Mouse (Mus musculus): ENCODE results near the gene Iqschfp. TPM values are rescaled to one million over a fixed set of nuclear protein-coding genes. Genes with fewer than 3 reads are reported as not detected.

Iqschfp gene
- polyA plus RNA-seq, 1 experiment from 2014 or later: 0.12 TPM

- Histone ChIP-seq H3K4me1 (no peaks in the 10 kb centered on the region), H3K4me3 (no peak overlapping the region), H3K27ac (replicated peaks) (no peak overlapping the region), H3K36me3 (no peaks in the 10 kb centered on the region), H3K27me3 (ENCODE audit: low read depth, poor library complexity, severe bottlenecking) (no peaks in the 10 kb centered on the region), H3K9me3 (replicated peaks) (no peaks in the 10 kb centered on the region)
- 63% methylated on average over 4 of the region's 4 CpGs for WGBS
- no peak for DNase-seq (ENCODE audit: low spot score)
Observed at GRCm38 (mm10) chr3:68526416-68526815, 634.4 kb downstream of the Iqschfp start.

GRCm38 (mm10) chr3:68527182-68527581 is 635.1 kb downstream of the Iqschfp start:
- no peaks in the 10 kb centered on the region for H3K27me3 ChIP-seq (ENCODE audit: low read depth, poor library complexity, severe bottlenecking)
- no peaks in the 10 kb centered on the region for H3K36me3 ChIP-seq
- no peak overlapping the region for H3K27ac ChIP-seq (replicated peaks)
- no peaks in the 10 kb centered on the region for H3K9me3 ChIP-seq (replicated peaks)
- H3K4me1 ChIP-seq: no peaks in the 10 kb centered on the region
- DNase-seq (ENCODE audit: low spot score): no peak
- no peak overlapping the region for H3K4me3 ChIP-seq
- 75% methylated on average over 4 of the region's 4 CpGs for WGBS

GRCm38 (mm10) chr3:68531908-68532307 is 639.9 kb downstream of the Iqschfp start:
- DNase-seq (ENCODE audit: low spot score): no peak
- H3K9me3 ChIP-seq (replicated peaks): peaks cover 11% of the 10 kb centered on the region
- H3K27ac ChIP-seq (replicated peaks): no peak overlapping the region
- H3K27me3 ChIP-seq (ENCODE audit: low read depth, poor library complexity, severe bottlenecking): no peaks in the 10 kb centered on the region
- H3K4me3 ChIP-seq: no peak overlapping the region
- no peaks in the 10 kb centered on the region for H3K36me3 ChIP-seq
- peaks cover 13% of the 10 kb centered on the region for H3K4me1 ChIP-seq
- 90% methylated on average over 4 of the region's 4 CpGs for WGBS

GRCm38 (mm10) chr3:68534571-68535051 is 642.6 kb downstream of the Iqschfp start:
- no peaks in the 10 kb centered on the region for H3K36me3 ChIP-seq
- H3K4me1 ChIP-seq: peaks cover 13% of the 10 kb centered on the region
- no peak overlapping the region for H3K27ac ChIP-seq (replicated peaks)
- WGBS: 12% methylated on average over 6 of the region's 7 CpGs
- H3K4me3 ChIP-seq: no peak overlapping the region
- no peak for DNase-seq (ENCODE audit: low spot score)
- H3K9me3 ChIP-seq (replicated peaks): peaks cover 15% of the 10 kb centered on the region
- H3K27me3 ChIP-seq (ENCODE audit: low read depth, poor library complexity, severe bottlenecking): no peaks in the 10 kb centered on the region

- Histone ChIP-seq H3K36me3 (no peaks in the 10 kb centered on the region), H3K4me1 (peaks cover 13% of the 10 kb centered on the region), H3K4me3 (no peak overlapping the region), H3K27me3 (ENCODE audit: low read depth, poor library complexity, severe bottlenecking) (no peaks in the 10 kb centered on the region), H3K9me3 (replicated peaks) (peaks cover 15% of the 10 kb centered on the region), H3K27ac (replicated peaks) (no peak overlapping the region)
- 79% methylated on average over 7 of the region's 7 CpGs for WGBS
- DNase-seq (ENCODE audit: low spot score): no peak
Observed at GRCm38 (mm10) chr3:68535160-68535728, 643.2 kb downstream of the Iqschfp start.

GRCm38 (mm10) chr3:68536071-68536470 is 644.0 kb downstream of the Iqschfp start:
- 30% methylated on average over 3 of the region's 3 CpGs for WGBS
- Histone ChIP-seq H3K36me3 (no peaks in the 10 kb centered on the region), H3K4me3 (no peak overlapping the region), H3K27me3 (ENCODE audit: low read depth, poor library complexity, severe bottlenecking) (no peaks in the 10 kb centered on the region), H3K4me1 (peaks cover 13% of the 10 kb centered on the region), H3K27ac (replicated peaks) (no peak overlapping the region), H3K9me3 (replicated peaks) (peaks cover 15% of the 10 kb centered on the region)
- no peak for DNase-seq (ENCODE audit: low spot score)

- H3K27ac ChIP-seq (replicated peaks): no peak overlapping the region
- H3K36me3 ChIP-seq: no peaks in the 10 kb centered on the region
- H3K4me1 ChIP-seq: peaks cover 25% of the 10 kb centered on the region
- 91% methylated on average over 8 of the region's 8 CpGs for WGBS
- no peak for DNase-seq (ENCODE audit: low spot score)
- no peak overlapping the region for H3K4me3 ChIP-seq
- H3K9me3 ChIP-seq (replicated peaks): peaks cover 6% of the 10 kb centered on the region
- H3K27me3 ChIP-seq (ENCODE audit: low read depth, poor library complexity, severe bottlenecking): no peaks in the 10 kb centered on the region
Observed at GRCm38 (mm10) chr3:68541688-68542087, 649.7 kb downstream of the Iqschfp start.

GRCm38 (mm10) chr3:68542944-68543501 is 651.0 kb downstream of the Iqschfp start:
- H3K36me3 ChIP-seq: no peaks in the 10 kb centered on the region
- WGBS: 3% methylated on average over 7 of the region's 7 CpGs
- H3K27me3 ChIP-seq (ENCODE audit: low read depth, poor library complexity, severe bottlenecking): no peaks in the 10 kb centered on the region
- no peak overlapping the region for H3K27ac ChIP-seq (replicated peaks)
- no peaks in the 10 kb centered on the region for H3K9me3 ChIP-seq (replicated peaks)
- DNase-seq (ENCODE audit: low spot score): peak; percentile 43
- peak overlapping the region; percentile 33; the same call in 1 of the 2 replicates for H3K4me3 ChIP-seq
- H3K4me1 ChIP-seq: peaks cover 25% of the 10 kb centered on the region

GRCm38 (mm10) chr3:68544811-68545210 is 652.8 kb downstream of the Iqschfp start:
- H3K36me3 ChIP-seq: no peaks in the 10 kb centered on the region
- peak overlapping the region; percentile 23; the same call in 1 of the 2 replicates for H3K27ac ChIP-seq (replicated peaks)
- WGBS: 57% methylated on average over 7 of the region's 7 CpGs
- no peaks in the 10 kb centered on the region for H3K9me3 ChIP-seq (replicated peaks)
- no peak overlapping the region for H3K4me3 ChIP-seq
- DNase-seq (ENCODE audit: low spot score): no peak
- no peaks in the 10 kb centered on the region for H3K27me3 ChIP-seq (ENCODE audit: low read depth, poor library complexity, severe bottlenecking)
- peaks cover 25% of the 10 kb centered on the region for H3K4me1 ChIP-seq

GRCm38 (mm10) chr3:68545898-68546297 is 653.9 kb downstream of the Iqschfp start:
- Histone ChIP-seq H3K36me3 (no peaks in the 10 kb centered on the region), H3K9me3 (replicated peaks) (no peaks in the 10 kb centered on the region), H3K27me3 (ENCODE audit: low read depth, poor library complexity, severe bottlenecking) (no peaks in the 10 kb centered on the region), H3K4me1 (peaks cover 25% of the 10 kb centered on the region), H3K27ac (replicated peaks) (no peak overlapping the region), H3K4me3 (no peak overlapping the region)
- WGBS: 67% methylated on average over 6 of the region's 6 CpGs
- DNase-seq (ENCODE audit: low spot score): no peak

GRCm38 (mm10) chr3:68555087-68555662 is 663.1 kb downstream of the Iqschfp start:
- Histone ChIP-seq H3K27me3 (ENCODE audit: low read depth, poor library complexity, severe bottlenecking) (no peaks in the 10 kb centered on the region), H3K27ac (replicated peaks) (no peak overlapping the region), H3K4me3 (no peak overlapping the region), H3K9me3 (replicated peaks) (no peaks in the 10 kb centered on the region), H3K4me1 (no peaks in the 10 kb centered on the region), H3K36me3 (no peaks in the 10 kb centered on the region)
- no peak for DNase-seq (ENCODE audit: low spot score)
- 78% methylated on average over 4 of the region's 4 CpGs for WGBS

GRCm38 (mm10) chr3:68556891-68557290 is 664.9 kb downstream of the Iqschfp start:
- H3K4me1 ChIP-seq: no peaks in the 10 kb centered on the region
- no peaks in the 10 kb centered on the region for H3K9me3 ChIP-seq (replicated peaks)
- no peak overlapping the region for H3K4me3 ChIP-seq
- H3K36me3 ChIP-seq: no peaks in the 10 kb centered on the region
- no peak overlapping the region for H3K27ac ChIP-seq (replicated peaks)
- no peaks in the 10 kb centered on the region for H3K27me3 ChIP-seq (ENCODE audit: low read depth, poor library complexity, severe bottlenecking)
- DNase-seq (ENCODE audit: low spot score): no peak
- 95% methylated on average over 9 of the region's 9 CpGs for WGBS

- DNase-seq (ENCODE audit: low spot score): no peak
- Histone ChIP-seq H3K36me3 (no peaks in the 10 kb centered on the region), H3K4me1 (no peaks in the 10 kb centered on the region), H3K27me3 (ENCODE audit: low read depth, poor library complexity, severe bottlenecking) (no peaks in the 10 kb centered on the region), H3K4me3 (no peak overlapping the region), H3K27ac (replicated peaks) (no peak overlapping the region), H3K9me3 (replicated peaks) (no peaks in the 10 kb centered on the region)
- 81% methylated on average over 6 of the region's 6 CpGs for WGBS
Observed at GRCm38 (mm10) chr3:68558744-68559143, 666.7 kb downstream of the Iqschfp start.
